ENCODE assay signal across 9 mouse cellular contexts in genomic region chr11:103162132-103162531, GRCm38 (mm10). TPM values are rescaled to one million over a fixed set of nuclear protein-coding genes. Genes with fewer than 3 reads are reported as not detected.
DNase-seq lines count a peak whose midpoint lies in the region; ATAC-seq and TF ChIP-seq lines count a peak whose summit lies in the region.
"Had no signal": no experiment of that assay in that cellular context is flagged by ENCODE, and none has a peak within 500 bp of the region (broad histone marks: within the 10 kb centered on the region; RNA-seq: fewer than 3 reads in every experiment).

No protein-coding gene starts in this region.

- H3K4me3 ChIP-seq in kidney, postnatal 0 days (replicated peaks; ENCODE audit: low read depth, low read length) = no peak overlapping the region
- H3K4me3 ChIP-seq in hindbrain, embryonic 11.5 days (ENCODE audit: low read depth, low read length) = no peak overlapping the region

- H3K9me3 ChIP-seq in kidney, postnatal 0 days (replicated peaks; ENCODE audit: low read length) = no peaks in the 10 kb centered on the region
- no peaks in the 10 kb centered on the region for H3K9me3 ChIP-seq in hindbrain, embryonic 11.5 days (ENCODE audit: control insufficient read depth, low read length)

- peak; percentile 64 for TF ChIP-seq CTCF in kidney, postnatal 0 days (IDR thresholded peaks at IDR 0.05; ENCODE audit: low read depth)
- peak; percentile 24; the same call in 1 of the 2 replicates for TF ChIP-seq CTCF in brain, embryonic 14.5 days (IDR thresholded peaks at IDR 0.05; ENCODE audit: borderline replicate concordance, extremely low read depth, insufficient read depth, insufficient read length)

- H3K4me1 ChIP-seq in kidney, postnatal 0 days (replicated peaks; ENCODE audit: insufficient read depth, low read length) = no peaks in the 10 kb centered on the region; the same call in 1 of the 2 replicates
- no peaks in the 10 kb centered on the region; the same call in 1 of the 2 replicates for H3K4me1 ChIP-seq in hindbrain, embryonic 11.5 days (replicated peaks; ENCODE audit: control insufficient read depth, insufficient read depth, low read length)

- 90% methylated on average over 5 of the region's 5 CpGs for WGBS in kidney, postnatal 0 days
- 84% methylated on average over 5 of the region's 5 CpGs for WGBS in hindbrain, embryonic 11.5 days

- H3K4me2 ChIP-seq in kidney, postnatal 0 days (ENCODE audit: low read length) = no peak overlapping the region
- H3K4me2 ChIP-seq in hindbrain, embryonic 11.5 days (replicated peaks; ENCODE audit: low read depth, low read length) = no peak overlapping the region

- H3K27me3 ChIP-seq in kidney, postnatal 0 days (ENCODE audit: insufficient read depth, low read length) = no peaks in the 10 kb centered on the region
- no peaks in the 10 kb centered on the region for H3K27me3 ChIP-seq in hindbrain, embryonic 11.5 days (ENCODE audit: control insufficient read depth, insufficient read depth, low read length)

- no peak for DNase-seq in kidney, postnatal 0 days (ENCODE audit: low spot score)
- DNase-seq in kidney, postnatal 14 days = no peak
- DNase-seq in 416B (ENCODE audit: low read depth) = peak; percentile 79
- peak; percentile 83 to 84 for DNase-seq in B cell, adult 2 months
- no peak for DNase-seq in brain, embryonic 14.5 days (ENCODE audit: low read depth)
- DNase-seq in hindbrain, embryonic 11.5 days (ENCODE audit: low spot score) = no peak
- no peak for DNase-seq in heart, postnatal 14 days

- no peaks in the 10 kb centered on the region for H3K36me3 ChIP-seq in kidney, postnatal 0 days (ENCODE audit: insufficient read depth, low read length)
- no peaks in the 10 kb centered on the region for H3K36me3 ChIP-seq in hindbrain, embryonic 11.5 days (ENCODE audit: control insufficient read depth, insufficient read depth, low read length)

- H3K9ac ChIP-seq in kidney, postnatal 0 days (ENCODE audit: low read depth, low read length) = no peak overlapping the region
- H3K9ac ChIP-seq in hindbrain, embryonic 11.5 days (ENCODE audit: low read depth, low read length) = no peak overlapping the region

- TF ChIP-seq POLR2A in brain, embryonic 14.5 days (IDR thresholded peaks at IDR 0.05; ENCODE audit: borderline replicate concordance, extremely low read depth, insufficient read depth, insufficient read length, poor library complexity, severe bottlenecking) = no peak

- intact Hi-C loops in heart, postnatal 14 days (cut with DNase I) = no loop called here

- H3K27ac ChIP-seq in kidney, postnatal 0 days = no peak overlapping the region
- H3K27ac ChIP-seq in hindbrain, embryonic 11.5 days (ENCODE audit: low read depth, low read length) = no peak overlapping the region

- no peak for ATAC-seq in kidney, postnatal 0 days (replicated peaks; ENCODE audit: low FRiP score, low read depth)
- ATAC-seq in hindbrain, embryonic 11.5 days (ENCODE audit: low FRiP score) = no peak

RNA-seq across cellular contexts. Expression of gene Fmnl1, which starts 8.8 kb away (rescaled TPM):
- polyA plus RNA-seq in kidney, postnatal 0 days (2015; fragmentation: Nextera tagmentation; extraction: Ambion mirVana) = 2.6 and 3.4 TPM in 2 replicates
- polyA plus RNA-seq in brain, embryonic 14.5 days (2012; rRNA removed) = 16.1 and 28.6 TPM in 2 replicates
- 0.91 and 1.1 TPM in 2 replicates for polyA plus RNA-seq in hindbrain, embryonic 11.5 days (2014; fragmentation: Nextera tagmentation; extraction: Ambion mirVana)
- 10 to 100 TPM; 16.8 to 21.6 TPM for total RNA-seq in heart, postnatal 14 days (2021)

RNA-seq across cellular contexts. Expression of gene Hexim2, which starts 29.9 kb away (rescaled TPM):
- polyA plus RNA-seq in kidney, postnatal 0 days (2015; fragmentation: Nextera tagmentation; extraction: Ambion mirVana) = 6.5 and 6.9 TPM in 2 replicates
- 12.5 and 18.7 TPM in 2 replicates for polyA plus RNA-seq in brain, embryonic 14.5 days (2012; rRNA removed)
- polyA plus RNA-seq in hindbrain, embryonic 11.5 days (2014; fragmentation: Nextera tagmentation; extraction: Ambion mirVana) = 5.2 and 7.3 TPM in 2 replicates
- 1 to 10 TPM; 1.8 to 3.3 TPM for total RNA-seq in heart, postnatal 14 days (2021)

RNA-seq across cellular contexts. Expression of gene Hexim1, which starts 46.1 kb away (rescaled TPM):
- 6.5 and 6.8 TPM in 2 replicates for polyA plus RNA-seq in kidney, postnatal 0 days (2015; fragmentation: Nextera tagmentation; extraction: Ambion mirVana)
- polyA plus RNA-seq in brain, embryonic 14.5 days (2012; rRNA removed) = 14.4 and 18.9 TPM in 2 replicates
- polyA plus RNA-seq in hindbrain, embryonic 11.5 days (2014; fragmentation: Nextera tagmentation; extraction: Ambion mirVana) = 4.1 and 5.4 TPM in 2 replicates
- total RNA-seq in heart, postnatal 14 days (2021) = 10 to 100 TPM; 18.5 to 20.4 TPM

RNA-seq across cellular contexts. Expression of gene 1700023F06Rik, which starts 46.2 kb away (rescaled TPM):
- polyA plus RNA-seq in kidney, postnatal 0 days (2015; fragmentation: Nextera tagmentation; extraction: Ambion mirVana) = 0.37 and 0.47 TPM in 2 replicates
- 1.4 and 1.7 TPM in 2 replicates for polyA plus RNA-seq in brain, embryonic 14.5 days (2012; rRNA removed)
- polyA plus RNA-seq in hindbrain, embryonic 11.5 days (2014; fragmentation: Nextera tagmentation; extraction: Ambion mirVana) = 0.25 and 0.27 TPM in 2 replicates
- total RNA-seq in heart, postnatal 14 days (2021) = not detected
- total RNA-seq: megakaryocyte-erythroid progenitor cell, adult 5-6 weeks had no signal

RNA-seq across cellular contexts. Expression of gene Spata32, which starts 56.1 kb away (rescaled TPM):
- not detected in 2 replicates for polyA plus RNA-seq in kidney, postnatal 0 days (2015; fragmentation: Nextera tagmentation; extraction: Ambion mirVana)
- polyA plus RNA-seq in brain, embryonic 14.5 days (2012; rRNA removed) = 0.48 and 0.68 TPM in 2 replicates
- polyA plus RNA-seq in hindbrain, embryonic 11.5 days (2014; fragmentation: Nextera tagmentation; extraction: Ambion mirVana) = not detected in 2 replicates
- total RNA-seq in heart, postnatal 14 days (2021) = not detected
- total RNA-seq: megakaryocyte-erythroid progenitor cell, adult 5-6 weeks had no signal
- polyA plus RNA-seq: heart, embryonic 16.5 days had no signal

Comparison
In these comparisons a context has a peak if more than half of its experiments do, and no peak if none do; other contexts are left out.
1. DNase-seq: peak in 416B (single experiment) and B cell, adult 2 months (2 of 2); none in kidney, postnatal 0 days (single experiment), kidney, postnatal 14 days (single experiment), brain, embryonic 14.5 days (single experiment), hindbrain, embryonic 11.5 days (single experiment) and heart, postnatal 14 days (0 of 2).